Mouse (Mus musculus): ENCODE results near the gene Nrap.

GRCm38 (mm10) chr19:56389176-56389575, 661 bp downstream of the Nrap start:
- TF ChIP-seq CTCF (IDR thresholded peaks at IDR 0.05; ENCODE audit: control insufficient read depth, insufficient read depth, insufficient replicate concordance, low read depth, low read length) (no peak), POLR2A (IDR thresholded peaks at IDR 0.05; ENCODE audit: control insufficient read depth, low read depth, low read length) (no peak)

Data from testis, adult 2 months (tissue).